Mouse (Mus musculus) kidney, adult 2 months (tissue): ENCODE results near the gene Jmjd8. TPM values are rescaled to one million over a fixed set of nuclear protein-coding genes. Genes with fewer than 3 reads are reported as not detected.
A peak's percentile ranks its signal among the peaks of the same experiment; 100 is the strongest.
"Not testable (repeated sequence)": the region's sequence is repeated elsewhere in the genome, so short reads cannot be mapped to it uniquely, and the experiment has no call there.

Source experiments
- DNase-seq: peaks from one replicate; pipeline ENCODE4 v3.0.0; 2021
- H3K27ac ChIP-seq: fragments of 200-500 bp; 2 replicates; pipeline ENCODE4 v1.5.1; 2012; ENCODE audit warnings: low read depth, low read length, control low read depth, inconsistent platforms; ENCODE audit not compliant: insufficient read depth
- H3K27me3 ChIP-seq: fragments of 200-500 bp; replicated peaks from 2 replicates; pipeline ENCODE4 v1.6.1; 2012; ENCODE audit warnings: mild to moderate bottlenecking, moderate library complexity, low read length, inconsistent platforms; ENCODE audit not compliant: control insufficient read depth, insufficient read depth
- H3K36me3 ChIP-seq: fragments of 200-500 bp; 2 replicates; pipeline ENCODE4 v1.6.1; 2012; ENCODE audit warnings: mild to moderate bottlenecking, moderate library complexity, low read length, inconsistent platforms; ENCODE audit not compliant: control insufficient read depth, insufficient read depth
- H3K4me1 ChIP-seq: fragments of 200-500 bp; 2 replicates; pipeline ENCODE4 v1.6.1; 2011; ENCODE audit warnings: low read length; ENCODE audit not compliant: control insufficient read depth, insufficient read depth
- H3K4me3 ChIP-seq: fragments of 200-500 bp; 2 replicates; pipeline ENCODE4 v1.5.1; 2011; ENCODE audit warnings: mild to moderate bottlenecking, low read depth, low read length, control low read depth; ENCODE audit not compliant: insufficient read depth
- CTCF ChIP-seq: fragments of 200-500 bp; conservative IDR thresholded peaks from 2 replicates; pipeline ENCODE4 v1.5.1; 2011; ENCODE audit warnings: low read depth, mild to moderate bottlenecking, control low read depth, low read length, moderate library complexity, mixed read lengths; ENCODE audit not compliant: insufficient read depth, insufficient read length
- POLR2A ChIP-seq: fragments of 200-500 bp; IDR thresholded peaks from one replicate; pipeline ENCODE4 v1.6.1; 2011; ENCODE audit warnings: low read depth, low read length, control low read depth
- WGBS: fragments of 180-500 bp; shearing (Covaris S2); methylation state at CpG from one replicate; pipeline ENCODE4 v1.1.7; 2018; 5-methylcytosine and 5-hydroxymethylcytosine counted together
- polyA plus RNA-seq: library from polyadenylated mRNA; depleted of rRNA; stranded (reverse); fragments of >200 nt; gene quantifications from 2 replicates; pipeline ENCODE4 v1.2.3, GENCODE M21; 2012

Jmjd8 gene
- polyA plus RNA-seq, 1 experiment = 132 TPM

DNA sequence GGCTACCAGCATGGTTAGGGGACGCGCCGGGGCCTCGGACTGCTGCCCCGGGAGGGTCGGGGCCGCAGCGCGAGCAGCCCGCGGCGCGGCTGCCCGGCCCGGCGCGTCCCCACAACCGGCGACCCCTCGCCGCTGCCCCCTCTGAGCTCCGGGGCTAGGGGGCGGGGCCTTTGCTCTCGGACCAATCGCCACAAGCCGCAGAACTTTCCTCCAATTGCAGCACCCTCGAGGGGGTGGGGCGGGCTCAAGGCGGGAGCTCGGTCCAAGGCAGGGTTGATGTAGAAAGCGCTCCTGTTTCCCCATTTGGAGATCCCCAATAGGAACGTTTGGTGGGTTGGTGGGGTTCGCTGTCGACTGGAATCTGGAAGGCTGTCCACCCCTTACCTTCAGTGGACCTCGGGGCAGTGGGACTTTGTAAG lies 31.7 kb upstream of the Jmjd8 start, which contains the start of gene Metrn:
Gene Metrn, minus strand, starts transcription at position 186 of the 419 bp plus-strand sequence.
- WGBS = under 1% methylated on average over 35 of the region's 35 CpGs
- Histone ChIP-seq H3K4me1 (peaks cover 9% of the 10 kb centered on the region; the same call in 1 of the 2 replicates), H3K36me3 (no peaks in the 10 kb centered on the region), H3K4me3 (peak within 1 kb of the TSS; percentile 79), H3K27ac (peak within 1 kb of the TSS; percentile 46), H3K27me3 (no peaks in the 10 kb centered on the region)
- TF ChIP-seq CTCF = no peak
- no peak for TF ChIP-seq POLR2A
- DNase-seq = peak; percentile 93

DNA sequence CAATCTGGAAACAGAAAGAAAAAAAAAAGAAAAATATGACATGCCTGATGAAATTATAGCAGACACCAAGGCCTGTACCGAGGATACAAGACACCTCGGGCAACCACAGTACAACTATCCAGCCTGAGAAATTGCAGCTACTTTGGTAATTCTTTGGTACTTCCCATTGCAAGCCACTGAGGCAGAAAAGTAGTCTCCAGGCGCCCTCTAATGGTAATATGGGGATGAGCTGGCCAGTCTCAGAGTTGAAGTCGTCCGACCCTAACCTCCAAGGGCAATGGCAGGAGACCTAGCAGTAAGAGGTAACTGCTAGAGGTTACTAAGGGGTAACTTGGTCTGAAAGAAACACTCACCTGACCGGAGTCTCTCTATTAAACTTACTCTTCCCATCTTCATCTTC lies 27.6 kb upstream of the Jmjd8 start:
- Histone ChIP-seq H3K36me3 (no peaks in the 10 kb centered on the region), H3K27ac (no peak overlapping the region), H3K27me3 (no peaks in the 10 kb centered on the region), H3K4me3 (no peak overlapping the region), H3K4me1 (peaks cover 5% of the 10 kb centered on the region; the same call in 1 of the 2 replicates)
- 6% methylated on average over 6 of the region's 6 CpGs for WGBS
- DNase-seq = peak; percentile 85
- peak; percentile 93 for TF ChIP-seq CTCF
- TF ChIP-seq POLR2A = no peak

DNA sequence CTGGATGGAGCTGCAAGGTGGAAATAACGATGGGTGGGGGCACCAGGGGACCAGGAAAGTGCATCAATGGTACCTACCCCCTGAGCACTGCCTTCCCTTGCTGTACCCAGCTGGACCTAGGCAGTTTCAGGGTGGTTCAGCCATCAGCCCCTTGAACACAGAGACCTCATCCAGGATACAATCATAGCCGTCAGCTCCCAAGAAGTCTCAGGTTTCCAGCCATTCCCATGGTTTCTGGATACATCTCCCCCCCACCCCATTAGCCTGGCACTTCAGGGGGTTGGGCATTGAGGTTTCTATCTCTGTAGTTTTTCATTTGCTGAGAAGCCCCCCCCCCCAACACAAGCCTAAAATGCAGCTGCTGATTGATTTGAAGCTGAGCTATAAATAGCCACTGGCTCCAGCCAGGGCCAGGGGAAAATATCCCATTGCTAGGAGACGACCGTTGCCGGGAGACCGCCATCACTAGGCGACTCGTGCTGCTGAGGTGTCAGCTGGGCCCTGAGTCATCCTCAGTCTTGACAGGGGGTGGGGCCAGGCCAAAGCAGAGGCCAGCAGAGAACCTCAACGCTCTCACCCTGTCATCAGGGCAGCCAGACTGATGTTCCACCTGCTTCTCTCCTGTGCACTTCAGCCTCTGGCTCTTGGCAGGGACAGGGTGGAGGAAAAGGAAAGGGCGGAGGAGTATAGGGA lies 25.7 kb upstream of the Jmjd8 start:
- no peak overlapping the region for H3K4me3 ChIP-seq

DNA sequence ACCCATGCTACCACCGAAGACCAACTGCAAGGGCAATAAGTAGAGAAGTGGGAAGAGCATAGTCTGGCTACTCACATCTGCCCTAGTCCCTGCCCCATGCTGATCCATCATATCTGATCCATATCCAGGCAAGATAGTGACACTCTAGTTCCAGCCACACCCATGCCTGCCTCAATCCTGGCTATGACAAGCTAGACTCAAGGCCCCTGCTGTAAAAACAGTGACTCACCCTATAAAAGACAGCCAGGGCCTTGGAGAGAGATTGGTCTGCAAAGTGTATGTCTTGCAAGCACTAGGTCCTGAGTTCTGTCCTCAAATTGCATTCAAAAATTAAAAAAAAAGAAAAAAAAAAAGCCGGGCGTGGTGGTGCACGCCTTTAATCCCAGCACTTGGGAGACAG lies 22.2 kb upstream of the Jmjd8 start:
- TF ChIP-seq POLR2A = no peak
- no peak for TF ChIP-seq CTCF
- 0 out of 2 replicates have a peak, but pooled peaks cover 3% of the 10 kb centered on the region for H3K4me1 ChIP-seq
- no peaks in the 10 kb centered on the region for H3K36me3 ChIP-seq
- 73% methylated on average over 4 of the region's 4 CpGs for WGBS
- H3K27ac ChIP-seq = no peak overlapping the region
- no peak overlapping the region for H3K4me3 ChIP-seq
- H3K27me3 ChIP-seq = no peaks in the 10 kb centered on the region
- DNase-seq = no peak

More for the DNA sequence above, 25.7 kb upstream of the Jmjd8 start:
- no peaks in the 10 kb centered on the region for H3K4me1 ChIP-seq
- WGBS = 9% methylated on average over 10 of the region's 10 CpGs
- TF ChIP-seq CTCF (no peak), POLR2A (no peak)
- H3K27ac ChIP-seq = no peak overlapping the region
- no peaks in the 10 kb centered on the region for H3K27me3 ChIP-seq
- H3K36me3 ChIP-seq = no peaks in the 10 kb centered on the region
- no peak for DNase-seq

DNA sequence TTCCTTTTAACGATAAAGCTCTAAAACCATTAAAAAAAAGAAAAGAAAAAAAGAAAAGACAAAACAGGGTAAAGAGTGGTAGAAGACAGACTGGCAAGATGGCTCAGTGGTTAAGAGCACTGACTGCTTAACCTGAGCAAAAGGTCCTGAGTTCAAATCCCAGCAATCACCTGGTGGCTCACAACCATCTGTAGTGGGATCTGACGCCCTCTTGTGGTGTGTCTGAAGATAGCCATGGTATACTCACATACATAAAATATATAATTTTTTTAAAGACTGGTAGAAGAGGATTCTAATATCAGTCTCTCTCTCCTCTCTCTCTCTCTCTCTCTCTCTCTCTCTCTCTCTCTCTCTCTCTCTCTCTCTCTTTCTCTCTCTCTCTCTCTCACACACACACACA lies 21.2 kb upstream of the Jmjd8 start:
- H3K27me3 ChIP-seq, H3K27ac ChIP-seq, H3K36me3 ChIP-seq, H3K4me3 ChIP-seq, DNase-seq, H3K4me1 ChIP-seq: not testable (repeated sequence)
- WGBS = 37% methylated on average over 2 of the region's 2 CpGs

DNA sequence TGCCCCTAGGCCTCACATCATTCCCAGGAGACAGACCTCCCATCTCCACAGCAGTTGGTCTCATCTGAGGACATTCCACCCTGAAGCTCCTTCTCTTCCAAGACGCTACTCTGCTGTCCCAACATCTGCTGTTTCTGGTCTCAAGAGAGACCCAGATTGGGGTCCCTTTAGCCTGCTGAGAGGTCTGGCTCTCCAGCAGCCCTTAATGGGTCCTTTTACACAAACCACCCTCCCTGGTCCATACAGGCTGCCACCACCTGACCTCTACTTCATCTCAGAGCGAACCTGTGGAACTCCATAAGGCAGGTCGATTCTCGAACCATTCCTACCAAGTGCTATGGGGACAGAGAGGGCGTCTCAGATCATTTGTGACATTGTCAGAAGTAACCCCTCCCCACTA lies 20.6 kb upstream of the Jmjd8 start:
- 49% methylated on average over 5 of the region's 5 CpGs for WGBS
- H3K4me3 ChIP-seq = no peak overlapping the region
- H3K36me3 ChIP-seq = no peaks in the 10 kb centered on the region
- no peak for DNase-seq
- TF ChIP-seq CTCF = no peak
- H3K4me1 ChIP-seq = 0 out of 2 replicates have a peak, but pooled peaks cover 3% of the 10 kb centered on the region
- no peaks in the 10 kb centered on the region for H3K27me3 ChIP-seq
- H3K27ac ChIP-seq = no peak overlapping the region

DNA sequence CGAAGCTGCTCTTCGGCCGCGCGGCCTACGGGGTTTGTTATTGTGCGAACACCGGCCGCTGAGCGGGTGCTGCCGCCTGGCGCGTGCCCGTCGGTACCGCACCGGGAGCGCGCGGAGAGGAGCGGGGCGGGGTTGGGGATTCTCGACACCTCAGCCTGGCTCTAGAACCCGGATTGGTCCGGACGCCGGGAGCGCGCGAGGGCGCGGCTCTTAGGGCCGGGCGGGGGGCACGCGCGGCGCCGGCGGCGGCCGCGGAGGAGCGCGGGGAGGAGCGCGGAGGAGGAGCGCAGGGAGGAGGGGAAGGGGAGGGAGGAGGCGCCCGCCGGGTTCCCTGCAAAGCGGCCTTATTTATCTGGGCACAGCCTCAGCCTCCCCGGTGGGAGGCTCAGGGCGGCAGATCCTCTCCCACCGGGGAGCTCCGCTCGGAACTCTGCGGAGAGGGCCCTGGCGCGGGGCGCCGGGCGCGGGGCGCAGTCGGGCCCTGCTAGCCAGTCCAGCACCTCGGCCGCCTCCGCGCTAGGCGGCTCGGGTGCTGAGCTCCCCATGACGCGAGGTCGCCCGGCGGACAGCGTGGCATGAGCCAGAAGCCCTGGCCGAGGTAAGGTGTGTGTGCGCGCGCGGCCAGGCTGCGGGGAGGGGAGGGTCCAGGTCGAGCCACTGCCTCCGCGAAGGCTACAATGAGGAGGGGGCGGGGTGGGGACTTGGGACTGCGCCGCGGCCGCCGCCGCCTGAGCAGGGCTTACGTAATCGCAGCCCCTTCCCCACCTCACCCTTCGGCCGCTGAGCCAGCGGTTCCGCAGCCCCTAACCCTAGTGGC lies 19.7 kb upstream of the Jmjd8 start, which contains the start of gene Fbxl16:
Gene Fbxl16, plus strand, starts transcription at position 297 of the 817 bp plus-strand sequence.
- peak; percentile 75 for DNase-seq
- H3K4me1 ChIP-seq = 0 out of 2 replicates have a peak, but pooled peaks cover 3% of the 10 kb centered on the region
- no peaks in the 10 kb centered on the region for H3K36me3 ChIP-seq
- WGBS = 1% methylated on average over 96 of the region's 100 CpGs
- no peaks in the 10 kb centered on the region for H3K27me3 ChIP-seq
- TF ChIP-seq CTCF (no peak), POLR2A (no peak)
- H3K4me3 ChIP-seq = peak within 1 kb of the TSS; percentile 63
- H3K27ac ChIP-seq = no peak within 1 kb of the TSS
